Mouse (Mus musculus): ENCODE measurements at regions not wholly inside any gene's neighbourhood (a gene's known extent, or its start where the extent isn't known, plus 50 kb on each side); places are given as distances from the start of the nearest gene placed in this dataset.

- TF ChIP-seq CHD2 (IDR thresholded peaks at IDR 0.05; ENCODE audit: low read length) (no peak), MYC (IDR thresholded peaks at IDR 0.05; ENCODE audit: low read depth, low read length) (no peak), CTCF (conservative IDR thresholded peaks at IDR 0.05 in 1 of 2, IDR thresholded peaks at IDR 0.05 in 1 of 2; ENCODE audit: low read depth in 2 of 2, low read length in 2 of 2) (no peak), MXI1 (IDR thresholded peaks at IDR 0.05; ENCODE audit: low read depth, low read length) (no peak), SIN3A (IDR thresholded peaks at IDR 0.05; ENCODE audit: low read length) (no peak), POLR2A (IDR thresholded peaks at IDR 0.05; ENCODE audit: low read depth, low read length) (no peak), ZC3H11A (IDR thresholded peaks at IDR 0.05; ENCODE audit: low read depth, low read length) (no peak), SMC3 (IDR thresholded peaks at IDR 0.05; ENCODE audit: low read depth, low read length) (no peak), NRF1 (IDR thresholded peaks at IDR 0.05; ENCODE audit: low read depth, low read length) (no peak), EP300 (IDR thresholded peaks at IDR 0.05; ENCODE audit: low read length) (no peak), MAX (IDR thresholded peaks at IDR 0.05; ENCODE audit: low read length) (no peak), ZKSCAN1 (IDR thresholded peaks at IDR 0.05; ENCODE audit: borderline replicate concordance, low read depth, low read length) (no peak), UBTF (IDR thresholded peaks at IDR 0.05; ENCODE audit: low read depth, low read length) (no peak)
Observed at GRCm38 (mm10) chr5:101537518-101538380, 127.0 kb downstream of the Nkx6-1 start.

All from CH12.LX (cell line).